Mouse (Mus musculus) hindbrain, embryonic 10.5 days (tissue): ENCODE results near the gene Cfap97. TPM values are rescaled to one million over a fixed set of nuclear protein-coding genes. Genes with fewer than 3 reads are reported as not detected.
"Not testable (repeated sequence)": the region's sequence is repeated elsewhere in the genome, so short reads cannot be mapped to it uniquely, and the experiment has no call there.

ENCODE experiments used
- DNase-seq: peaks from one replicate; pipeline ENCODE4 v3.0.0-alpha.2; 2017; ENCODE audit warnings: low spot score
- H3K27ac ChIP-seq: fragments of 300-500 bp; sonication (generic); 2 replicates; pipeline ENCODE4 v1.5.1; 2016; ENCODE audit warnings: mild to moderate bottlenecking, moderate library complexity
- H3K27me3 ChIP-seq: fragments of 300-500 bp; sonication (generic); 2 replicates; pipeline ENCODE4 v1.6.1; 2016; ENCODE audit warnings: mild to moderate bottlenecking; ENCODE audit not compliant: poor library complexity, insufficient read depth, severe bottlenecking
- H3K36me3 ChIP-seq: fragments of 300-500 bp; sonication (generic); 2 replicates; pipeline ENCODE4 v1.6.1; 2016; ENCODE audit warnings: mild to moderate bottlenecking, moderate library complexity
- H3K4me1 ChIP-seq: fragments of 300-500 bp; sonication (generic); replicated peaks from 2 replicates; pipeline ENCODE4 v1.6.1; 2016; ENCODE audit warnings: mild to moderate bottlenecking
- H3K4me3 ChIP-seq: fragments of 300-500 bp; sonication (generic); 2 replicates; pipeline ENCODE4 v1.5.1; 2016; ENCODE audit warnings: mild to moderate bottlenecking, moderate library complexity
- H3K9me3 ChIP-seq: fragments of 300-500 bp; sonication (generic); 2 replicates; pipeline ENCODE4 v1.6.1; 2016; ENCODE audit warnings: mild to moderate bottlenecking, moderate library complexity
- WGBS: fragments of 180-500 bp; shearing (Covaris S2); methylation state at CpG from one replicate; pipeline ENCODE4 v1.1.7; 2016; 5-methylcytosine and 5-hydroxymethylcytosine counted together
- polyA plus RNA-seq: library from polyadenylated mRNA; unstranded; fragments of >200 nt; fragmentation: Nextera tagmentation; extraction: Ambion mirVana; gene quantifications from 2 replicates; pipeline ENCODE4 v1.2.1, GENCODE M21; 2016

Gene Cfap97
- 14.9 and 19.8 TPM in 2 replicates for polyA plus RNA-seq

GRCm38 (mm10) chr8:46151202-46152062, at the start of gene Cfap97:
Cfap97 (plus strand) TSS chr8:46151771.
- peak within 1 kb of the TSS; percentile 88 for H3K27ac ChIP-seq
- WGBS: under 1% methylated on average over 74 of the region's 75 CpGs

GRCm38 (mm10) chr8:46103434-46103833, 48.1 kb upstream of the Cfap97 start:
- Histone ChIP-seq H3K27ac (no peak overlapping the region), H3K36me3 (peaks cover 49% of the 10 kb centered on the region), H3K4me1 (no peaks in the 10 kb centered on the region), H3K27me3 (no peaks in the 10 kb centered on the region), H3K4me3 (no peak overlapping the region), H3K9me3 (peaks cover 9% of the 10 kb centered on the region)
- no peak for DNase-seq
- WGBS: 95% methylated on average over 11 of the region's 11 CpGs

More at GRCm38 (mm10) chr8:46151202-46152062, at the start of gene Cfap97:
- Histone ChIP-seq H3K27me3 (peaks cover 37% of the 10 kb centered on the region), H3K4me3 (peak within 1 kb of the TSS; percentile 83), H3K36me3 (no peaks in the 10 kb centered on the region), H3K9me3 (no peaks in the 10 kb centered on the region), H3K4me1 (peaks cover 18% of the 10 kb centered on the region)
- peak; percentile 68 for DNase-seq

- Histone ChIP-seq H3K9me3 (no peaks in the 10 kb centered on the region), H3K27ac (no peak overlapping the region)
Observed at GRCm38 (mm10) chr8:46107690-46108089, 43.9 kb upstream of the Cfap97 start.

GRCm38 (mm10) chr8:46113421-46114170, 38.0 kb upstream of the Cfap97 start:
- H3K27me3 ChIP-seq, H3K36me3 ChIP-seq, H3K9me3 ChIP-seq, H3K4me3 ChIP-seq, H3K4me1 ChIP-seq, DNase-seq, H3K27ac ChIP-seq: not testable (repeated sequence)

More at GRCm38 (mm10) chr8:46107690-46108089, 43.9 kb upstream of the Cfap97 start:
- DNase-seq: no peak
- no peak overlapping the region for H3K4me3 ChIP-seq
- no peaks in the 10 kb centered on the region for H3K4me1 ChIP-seq
- H3K36me3 ChIP-seq: peaks cover 15% of the 10 kb centered on the region
- no peaks in the 10 kb centered on the region for H3K27me3 ChIP-seq

GRCm38 (mm10) chr8:46117172-46117571, 34.4 kb upstream of the Cfap97 start:
- peaks cover 7% of the 10 kb centered on the region for H3K36me3 ChIP-seq
- no peaks in the 10 kb centered on the region for H3K4me1 ChIP-seq
- WGBS: 88% methylated on average over 3 of the region's 3 CpGs
- no peaks in the 10 kb centered on the region for H3K27me3 ChIP-seq
- H3K4me3 ChIP-seq: no peak overlapping the region
- no peak for DNase-seq
- H3K9me3 ChIP-seq: no peaks in the 10 kb centered on the region
- no peak overlapping the region for H3K27ac ChIP-seq

GRCm38 (mm10) chr8:46119176-46119575, 32.4 kb upstream of the Cfap97 start:
- no peak for DNase-seq
- no peaks in the 10 kb centered on the region for H3K9me3 ChIP-seq
- H3K4me1 ChIP-seq: no peaks in the 10 kb centered on the region
- H3K4me3 ChIP-seq: no peak overlapping the region
- peaks cover 7% of the 10 kb centered on the region for H3K36me3 ChIP-seq
- no peaks in the 10 kb centered on the region for H3K27me3 ChIP-seq
- WGBS: 88% methylated on average over 3 of the region's 3 CpGs
- H3K27ac ChIP-seq: no peak overlapping the region

- H3K4me1 ChIP-seq: no peaks in the 10 kb centered on the region
- H3K4me3 ChIP-seq: no peak overlapping the region
- DNase-seq: no peak
- no peak overlapping the region for H3K27ac ChIP-seq
- H3K9me3 ChIP-seq: no peaks in the 10 kb centered on the region
- H3K36me3 ChIP-seq: no peaks in the 10 kb centered on the region
- no peaks in the 10 kb centered on the region for H3K27me3 ChIP-seq
- WGBS: 92% methylated on average over 2 of the region's 2 CpGs
Observed at GRCm38 (mm10) chr8:46122498-46122897, 29.1 kb upstream of the Cfap97 start.

GRCm38 (mm10) chr8:46130426-46130825, 21.1 kb upstream of the Cfap97 start:
- WGBS: 90% methylated on average over 2 of the region's 2 CpGs
- DNase-seq: no peak
- Histone ChIP-seq H3K4me1 (no peaks in the 10 kb centered on the region), H3K27me3 (no peaks in the 10 kb centered on the region), H3K4me3 (no peak overlapping the region), H3K9me3 (peaks cover 13% of the 10 kb centered on the region), H3K36me3 (peaks cover 9% of the 10 kb centered on the region), H3K27ac (no peak overlapping the region)

GRCm38 (mm10) chr8:46135546-46135945, 16.0 kb upstream of the Cfap97 start:
- DNase-seq, H3K27ac ChIP-seq, H3K36me3 ChIP-seq, H3K27me3 ChIP-seq, H3K4me1 ChIP-seq, H3K4me3 ChIP-seq: not testable (repeated sequence)
- 92% methylated on average over 2 of the region's 2 CpGs for WGBS
- H3K9me3 ChIP-seq: peaks cover 13% of the 10 kb centered on the region

GRCm38 (mm10) chr8:46137336-46137735, 14.2 kb upstream of the Cfap97 start:
- 89% methylated on average over 1 of the region's 1 CpGs for WGBS
- H3K27me3 ChIP-seq: no peaks in the 10 kb centered on the region
- DNase-seq: no peak
- peaks cover 9% of the 10 kb centered on the region for H3K36me3 ChIP-seq
- H3K4me1 ChIP-seq: no peaks in the 10 kb centered on the region
- no peak overlapping the region for H3K4me3 ChIP-seq
- peaks cover 13% of the 10 kb centered on the region for H3K9me3 ChIP-seq
- no peak overlapping the region for H3K27ac ChIP-seq

- no peak for DNase-seq
- 87% methylated on average over 10 of the region's 10 CpGs for WGBS
- Histone ChIP-seq H3K4me3 (no peak overlapping the region), H3K27me3 (no peaks in the 10 kb centered on the region), H3K27ac (no peak overlapping the region), H3K4me1 (no peaks in the 10 kb centered on the region), H3K36me3 (peaks cover 9% of the 10 kb centered on the region), H3K9me3 (peaks cover 10% of the 10 kb centered on the region)
Observed at GRCm38 (mm10) chr8:46137843-46138596, 13.6 kb upstream of the Cfap97 start.

- Histone ChIP-seq H3K27ac (no peak overlapping the region), H3K4me1 (peaks cover 9% of the 10 kb centered on the region; the same call in 1 of the 2 replicates), H3K9me3 (no peaks in the 10 kb centered on the region), H3K36me3 (no peaks in the 10 kb centered on the region), H3K27me3 (no peaks in the 10 kb centered on the region), H3K4me3 (no peak overlapping the region)
- 87% methylated on average over 9 of the region's 9 CpGs for WGBS
- no peak for DNase-seq
Observed at GRCm38 (mm10) chr8:46140376-46141120, 11.0 kb upstream of the Cfap97 start.
